In the genomic region with DNA sequence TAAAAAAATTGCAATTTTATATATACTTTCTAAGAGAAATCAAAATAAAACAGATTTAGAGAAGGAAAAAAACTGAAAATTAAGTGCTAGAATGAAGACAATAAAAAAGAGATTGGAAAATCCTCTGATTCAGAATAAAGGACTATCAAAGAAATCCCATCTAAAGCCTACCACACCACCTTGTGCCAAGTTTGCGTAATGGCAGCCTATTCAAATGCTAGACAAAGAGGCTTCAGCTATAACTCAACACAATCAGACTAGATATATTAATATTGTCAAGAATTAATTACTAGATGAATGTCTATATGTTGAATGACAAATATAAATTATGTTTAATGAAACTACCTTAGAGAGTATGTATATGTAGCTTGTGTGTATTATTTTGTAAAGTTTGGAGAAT, we compare ENCODE assay signal across 9 mouse cellular contexts.
DNase-seq lines count a peak whose midpoint lies in the region; ATAC-seq and TF ChIP-seq lines count a peak whose summit lies in the region.
"Had no signal": no experiment of that assay in that cellular context is flagged by ENCODE, and none has a peak within 500 bp of the region (broad histone marks: within the 10 kb centered on the region; RNA-seq: fewer than 3 reads in every experiment).

No protein-coding gene starts in this region.

- 72% methylated on average over 1 of the region's 1 CpGs for WGBS in hindbrain, embryonic 15.5 days
- 42% methylated on average over 1 of the region's 1 CpGs for WGBS in stomach, postnatal 0 days

- H3K9ac ChIP-seq in hindbrain, embryonic 15.5 days, result no peak overlapping the region
- H3K9ac ChIP-seq in stomach, postnatal 0 days (ENCODE audit: low read length), result no peak overlapping the region

- no peak overlapping the region for H3K4me2 ChIP-seq in hindbrain, embryonic 15.5 days
- no peak overlapping the region for H3K4me2 ChIP-seq in stomach, postnatal 0 days (replicated peaks; ENCODE audit: low read depth)

- peak; percentile 69 for TF ChIP-seq CTCF in stomach, postnatal 0 days (IDR thresholded peaks at IDR 0.05; ENCODE audit: low read depth)

- no peaks in the 10 kb centered on the region for H3K9me3 ChIP-seq in hindbrain, embryonic 15.5 days
- no peaks in the 10 kb centered on the region for H3K9me3 ChIP-seq in stomach, postnatal 0 days (ENCODE audit: control insufficient read depth, low read length)

- no peaks in the 10 kb centered on the region for H3K27me3 ChIP-seq in hindbrain, embryonic 15.5 days
- no peaks in the 10 kb centered on the region for H3K27me3 ChIP-seq in stomach, postnatal 0 days (ENCODE audit: control insufficient read depth, insufficient read depth, low read length)

- no peak overlapping the region for H3K27ac ChIP-seq in hindbrain, embryonic 15.5 days (replicated peaks)
- no peak overlapping the region for H3K27ac ChIP-seq in stomach, postnatal 0 days (replicated peaks)

- H3K4me1 ChIP-seq in hindbrain, embryonic 15.5 days (replicated peaks), result no peaks in the 10 kb centered on the region
- H3K4me1 ChIP-seq in stomach, postnatal 0 days (replicated peaks; ENCODE audit: control insufficient read depth, insufficient read depth), result no peaks in the 10 kb centered on the region

- no peak for TF ChIP-seq EP300 in stomach, postnatal 0 days (optimal IDR thresholded peaks at IDR 0.05)

- ATAC-seq in hindbrain, embryonic 15.5 days (ENCODE audit: low FRiP score, low read depth), result 0 out of 2 replicates have a peak, but pooled peaks have one; percentile 56
- ATAC-seq in stomach, postnatal 0 days (ENCODE audit: low FRiP score, low TSS enrichment), result no peak

- peak; percentile 49 for DNase-seq in embryo, embryonic 10 days (ENCODE audit: low spot score)
- no peak for DNase-seq in embryo, embryonic 9.5 days (ENCODE audit: extremely low spot score)
- DNase-seq in right cerebral cortex, adult 18-20 months, result peak; percentile 12
- no peak for DNase-seq in right cerebral cortex, postnatal 36 days (ENCODE audit: low spot score in 2 of 2)
- no peak for DNase-seq in stomach, postnatal 0 days (ENCODE audit: low spot score)
- DNase-seq in adrenal gland, postnatal 36 days, result no peak
- DNase-seq in B cell, adult 2 months, result no peak

- no peak overlapping the region for H3K4me3 ChIP-seq in hindbrain, embryonic 15.5 days
- H3K4me3 ChIP-seq in stomach, postnatal 0 days (ENCODE audit: low read depth, low read length), result no peak overlapping the region
- H3K4me3 ChIP-seq: erythroblast, embryonic 14.5 days had no signal

- no peaks in the 10 kb centered on the region for H3K36me3 ChIP-seq in hindbrain, embryonic 15.5 days
- H3K36me3 ChIP-seq in stomach, postnatal 0 days (ENCODE audit: control insufficient read depth, insufficient read depth, low read length), result no peaks in the 10 kb centered on the region

Comparison
In these comparisons a context has a peak if more than half of its experiments do, and no peak if none do; other contexts are left out.
1. DNase-seq: peak in embryo, embryonic 10 days (single experiment) and right cerebral cortex, adult 18-20 months (single experiment); none in embryo, embryonic 9.5 days (single experiment), right cerebral cortex, postnatal 36 days (0 of 2), stomach, postnatal 0 days (single experiment), adrenal gland, postnatal 36 days (0 of 2) and B cell, adult 2 months (0 of 2).